Mouse (Mus musculus): ENCODE data around the gene Hpcal1.

- no peak for TF ChIP-seq CTCF (IDR thresholded peaks at IDR 0.05; ENCODE audit: borderline replicate concordance, insufficient read depth, low read depth, low read length)
- TF ChIP-seq POLR2A (IDR thresholded peaks at IDR 0.05; ENCODE audit: borderline replicate concordance, insufficient read depth, low read length): no peak
These were observed 25.2 kb downstream of the Hpcal1 start for GRCm38 (mm10) chr12:17715720-17716478.

Data from cerebellum, adult 2 months (tissue).